Mouse (Mus musculus) layer of hippocampus, adult 2 months (tissue): Measurements from ENCODE around the gene Erich3. TPM values are rescaled to one million over a fixed set of nuclear protein-coding genes. Genes with fewer than 3 reads are reported as not detected.

Source experiments
- DNase-seq, 2 experiments: peaks; one replicate each; pipeline ENCODE4 v3.0.0; 2022; ENCODE audit warnings: low spot score in 2 of 2
- H3K27ac ChIP-seq: fragments of 200-600 bp; 2 replicates; pipeline ENCODE4 v1.8.1; 2022
- H3K4me3 ChIP-seq: fragments of 200-600 bp; 2 replicates; pipeline ENCODE4 v1.8.1; 2022; ENCODE audit warnings: mild to moderate bottlenecking
- CTCF ChIP-seq: fragments of 200-600 bp; conservative IDR thresholded peaks from 2 replicates; pipeline ENCODE4 v1.8.1; 2022; ENCODE audit warnings: antibody characterized with exemption, mild to moderate bottlenecking, moderate library complexity
- total RNA-seq, 2 experiments: library from RNA; stranded (reverse); gene quantifications; 2 replicates each; pipeline ENCODE4 v1.2.3; 2021

Gene Erich3
- total RNA-seq, 2 experiments from 2014 or later, result 7.7 TPM

GRCm38 (mm10) chr3:154758089-154758488 lies 94.4 kb downstream of the Erich3 start:
- H3K4me3 ChIP-seq, result no peak overlapping the region
- H3K27ac ChIP-seq, result peak overlapping the region; percentile 6; the same call in 1 of the 2 replicates
- no peak for TF ChIP-seq CTCF
- DNase-seq, result no peak

GRCm38 (mm10) chr3:154761108-154761507 lies 97.4 kb downstream of the Erich3 start:
- no peak for TF ChIP-seq CTCF
- Histone ChIP-seq H3K4me3 (no peak overlapping the region), H3K27ac (no peak overlapping the region)
- DNase-seq, result no peak

- no peak for TF ChIP-seq CTCF
- Histone ChIP-seq H3K4me3 (no peak overlapping the region), H3K27ac (no peak overlapping the region)
- DNase-seq, result no peak
Measured at GRCm38 (mm10) chr3:154763374-154763773, 99.7 kb downstream of the Erich3 start.

GRCm38 (mm10) chr3:154764115-154764514 lies 100.5 kb downstream of the Erich3 start:
- H3K27ac ChIP-seq, result no peak overlapping the region
- no peak overlapping the region for H3K4me3 ChIP-seq
- no peak for TF ChIP-seq CTCF
- DNase-seq, result no peak

- TF ChIP-seq CTCF, result no peak
- Histone ChIP-seq H3K4me3 (no peak overlapping the region), H3K27ac (no peak overlapping the region)
- no peak for DNase-seq
Measured at GRCm38 (mm10) chr3:154766321-154766720, 102.7 kb downstream of the Erich3 start.

- TF ChIP-seq CTCF, result no peak
Measured at GRCm38 (mm10) chr3:154771651-154772050, 108.0 kb downstream of the Erich3 start.

GRCm38 (mm10) chr3:154778836-154779595 lies 115.4 kb downstream of the Erich3 start:
- TF ChIP-seq CTCF, result no peak
- DNase-seq, result no peak
- Histone ChIP-seq H3K4me3 (no peak overlapping the region), H3K27ac (no peak overlapping the region)

More at GRCm38 (mm10) chr3:154771651-154772050, 108.0 kb downstream of the Erich3 start:
- H3K27ac ChIP-seq, result no peak overlapping the region
- no peak overlapping the region for H3K4me3 ChIP-seq
- DNase-seq, result no peak

GRCm38 (mm10) chr3:154786354-154786753 lies 122.7 kb downstream of the Erich3 start:
- DNase-seq, result no peak
- H3K4me3 ChIP-seq, result no peak overlapping the region
- H3K27ac ChIP-seq, result no peak overlapping the region
- TF ChIP-seq CTCF, result no peak

GRCm38 (mm10) chr3:154787611-154788010 lies 124.0 kb downstream of the Erich3 start:
- no peak overlapping the region for H3K4me3 ChIP-seq
- no peak overlapping the region for H3K27ac ChIP-seq
- no peak for TF ChIP-seq CTCF
- DNase-seq, result no peak

- TF ChIP-seq CTCF, result no peak
- Histone ChIP-seq H3K4me3 (no peak overlapping the region), H3K27ac (no peak overlapping the region)
- no peak for DNase-seq
Measured at GRCm38 (mm10) chr3:154793571-154793970, 129.9 kb downstream of the Erich3 start.

GRCm38 (mm10) chr3:154798806-154799205 lies 135.1 kb downstream of the Erich3 start:
- Histone ChIP-seq H3K27ac (no peak overlapping the region), H3K4me3 (no peak overlapping the region)
- DNase-seq, result no peak
- no peak for TF ChIP-seq CTCF

GRCm38 (mm10) chr3:154800454-154800853 lies 136.8 kb downstream of the Erich3 start:
- no peak for TF ChIP-seq CTCF
- DNase-seq, result no peak
- Histone ChIP-seq H3K27ac (peak overlapping the region; percentile 53), H3K4me3 (no peak overlapping the region)

GRCm38 (mm10) chr3:154800888-154801429 lies 137.3 kb downstream of the Erich3 start:
- no peak overlapping the region for H3K4me3 ChIP-seq
- DNase-seq, result no peak
- TF ChIP-seq CTCF, result no peak
- peak overlapping the region; percentile 53; the same call in 1 of the 2 replicates for H3K27ac ChIP-seq

- TF ChIP-seq CTCF, result no peak
- DNase-seq, result peak; percentile 55 to 80
- peak overlapping the region; percentile 92 for H3K27ac ChIP-seq
- no peak overlapping the region for H3K4me3 ChIP-seq
Measured at GRCm38 (mm10) chr3:154806626-154807025, 143.0 kb downstream of the Erich3 start.
